ENCODE assay signal across 9 mouse cellular contexts in the genomic region with DNA sequence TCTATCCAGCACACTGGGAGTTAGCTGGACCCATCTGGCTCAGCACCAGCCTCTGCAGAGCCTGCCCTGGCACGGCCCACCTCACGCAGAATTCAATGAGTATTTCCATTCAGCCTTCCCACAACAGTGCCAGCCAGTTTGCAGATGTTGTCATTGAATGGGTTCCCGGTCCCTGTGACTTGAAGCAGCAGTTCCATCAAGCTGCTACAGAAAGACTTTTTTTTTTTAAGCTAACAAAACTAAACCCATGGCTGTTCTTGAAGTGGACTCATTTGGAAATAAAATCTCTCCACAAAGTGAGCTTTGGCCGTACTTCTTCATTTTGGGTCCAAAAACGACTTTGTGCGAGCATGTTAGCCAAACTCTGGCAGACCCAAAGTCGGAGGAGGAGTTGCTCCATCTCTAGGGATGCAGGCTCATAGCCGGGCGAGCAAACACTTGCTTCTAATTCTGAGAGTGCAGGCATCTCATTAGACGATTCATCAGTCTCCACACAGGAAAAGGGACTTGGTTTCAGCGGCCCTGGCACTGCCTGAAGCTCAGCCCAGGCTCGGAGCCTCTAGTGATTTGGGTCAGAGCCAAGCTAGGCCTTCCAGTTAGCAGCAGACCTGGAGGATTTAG.
DNase-seq lines count a peak whose midpoint lies in the region; ATAC-seq lines count a peak whose summit lies in the region.
"Had no signal": no experiment of that assay in that cellular context is flagged by ENCODE, and none has a peak within 500 bp of the region (broad histone marks: within the 10 kb centered on the region; RNA-seq: fewer than 3 reads in every experiment).

No protein-coding gene starts in this region.

- H3K4me1 ChIP-seq in limb, embryonic 13.5 days, result peaks cover 7% of the 10 kb centered on the region; the same call in 1 of the 2 replicates
- H3K4me1 ChIP-seq in limb, embryonic 10.5 days, result no peaks in the 10 kb centered on the region
- peaks cover 9% of the 10 kb centered on the region; the same call in 1 of the 2 replicates for H3K4me1 ChIP-seq in embryonic facial prominence, embryonic 15.5 days
- no peaks in the 10 kb centered on the region for H3K4me1 ChIP-seq in intestine, embryonic 16.5 days (ENCODE audit: control insufficient read depth, insufficient read depth, low read length)

- no peaks in the 10 kb centered on the region for H3K36me3 ChIP-seq in limb, embryonic 13.5 days
- H3K36me3 ChIP-seq in limb, embryonic 10.5 days, result no peaks in the 10 kb centered on the region
- H3K36me3 ChIP-seq in embryonic facial prominence, embryonic 15.5 days, result no peaks in the 10 kb centered on the region
- no peaks in the 10 kb centered on the region for H3K36me3 ChIP-seq in intestine, embryonic 16.5 days (ENCODE audit: control insufficient read depth, insufficient read depth, low read length)
- H3K36me3 ChIP-seq: G1E had no signal

- H3K4me2 ChIP-seq in limb, embryonic 13.5 days (replicated peaks), result peak overlapping the region; percentile 17; the same call in 1 of the 2 replicates
- H3K4me2 ChIP-seq in embryonic facial prominence, embryonic 15.5 days (replicated peaks), result no peak overlapping the region
- no peak overlapping the region for H3K4me2 ChIP-seq in intestine, embryonic 16.5 days (ENCODE audit: low read depth, low read length)

- WGBS in limb, embryonic 13.5 days, result 51% methylated on average over 12 of the region's 12 CpGs
- 83% methylated on average over 12 of the region's 12 CpGs for WGBS in limb, embryonic 10.5 days
- 38% methylated on average over 12 of the region's 12 CpGs for WGBS in embryonic facial prominence, embryonic 15.5 days
- WGBS in intestine, embryonic 16.5 days, result 72% methylated on average over 12 of the region's 12 CpGs

- H3K27ac ChIP-seq in limb, embryonic 13.5 days, result peak overlapping the region; percentile 40; the same call in 1 of the 2 replicates
- H3K27ac ChIP-seq in limb, embryonic 10.5 days, result no peak overlapping the region
- H3K27ac ChIP-seq in embryonic facial prominence, embryonic 15.5 days (replicated peaks), result peak overlapping the region; percentile 51
- no peak overlapping the region for H3K27ac ChIP-seq in intestine, embryonic 16.5 days (ENCODE audit: low read length)

- H3K27me3 ChIP-seq in limb, embryonic 13.5 days, result no peaks in the 10 kb centered on the region
- H3K27me3 ChIP-seq in limb, embryonic 10.5 days (ENCODE audit: low read depth, poor library complexity, severe bottlenecking), result peaks cover 1% of the 10 kb centered on the region; the same call in 1 of the 2 replicates
- H3K27me3 ChIP-seq in embryonic facial prominence, embryonic 15.5 days, result 0 out of 2 replicates have a peak, but pooled peaks cover 4% of the 10 kb centered on the region
- H3K27me3 ChIP-seq in intestine, embryonic 16.5 days (replicated peaks; ENCODE audit: control insufficient read depth, insufficient read depth, low read length), result no peaks in the 10 kb centered on the region; the same call in 1 of the 2 replicates

- ATAC-seq in limb, embryonic 13.5 days (ENCODE audit: low FRiP score, low read depth), result peak; percentile 69; the same call in 1 of the 2 replicates
- ATAC-seq in embryonic facial prominence, embryonic 15.5 days (ENCODE audit: insufficient number of reproducible peaks, low FRiP score, low TSS enrichment, low read depth), result peak; percentile 79
- ATAC-seq in megakaryocyte, adult 5-6 weeks (ENCODE audit: poor library complexity, severe bottlenecking), result no peak
- no peak for ATAC-seq in intestine, embryonic 16.5 days

- no peak overlapping the region for H3K4me3 ChIP-seq in limb, embryonic 13.5 days
- no peak overlapping the region for H3K4me3 ChIP-seq in limb, embryonic 10.5 days
- H3K4me3 ChIP-seq in embryonic facial prominence, embryonic 15.5 days (replicated peaks), result no peak overlapping the region
- no peak overlapping the region for H3K4me3 ChIP-seq in intestine, embryonic 16.5 days (ENCODE audit: low read length)

- H3K9ac ChIP-seq in limb, embryonic 13.5 days, result no peak overlapping the region
- no peak overlapping the region for H3K9ac ChIP-seq in embryonic facial prominence, embryonic 15.5 days
- no peak overlapping the region for H3K9ac ChIP-seq in intestine, embryonic 16.5 days (ENCODE audit: low read depth, low read length)

- DNase-seq in limb, embryonic 10.5 days (ENCODE audit: low spot score), result no peak
- DNase-seq in layer of hippocampus, adult 8-10 months (ENCODE audit: low spot score in 2 of 2), result peak; percentile 73 to 75
- DNase-seq in right cerebral cortex, adult 2 months (ENCODE audit: low spot score in 2 of 2), result peak; percentile 54 to 68
- DNase-seq in urinary bladder, adult 2 months (ENCODE audit: low spot score), result no peak

- H3K9me3 ChIP-seq in limb, embryonic 13.5 days, result no peaks in the 10 kb centered on the region
- H3K9me3 ChIP-seq in limb, embryonic 10.5 days (replicated peaks), result no peaks in the 10 kb centered on the region
- no peaks in the 10 kb centered on the region for H3K9me3 ChIP-seq in embryonic facial prominence, embryonic 15.5 days (replicated peaks)
- H3K9me3 ChIP-seq in intestine, embryonic 16.5 days (ENCODE audit: control insufficient read depth, low read length), result no peaks in the 10 kb centered on the region

Comparison
In these comparisons a context has a peak if more than half of its experiments do, and no peak if none do; other contexts are left out.
1. H3K27ac ChIP-seq: peak in limb, embryonic 13.5 days (single experiment) and embryonic facial prominence, embryonic 15.5 days (single experiment); none in limb, embryonic 10.5 days (single experiment) and intestine, embryonic 16.5 days (single experiment).
2. ATAC-seq: peak in limb, embryonic 13.5 days (single experiment) and embryonic facial prominence, embryonic 15.5 days (single experiment); none in megakaryocyte, adult 5-6 weeks (single experiment) and intestine, embryonic 16.5 days (single experiment).
3. DNase-seq: peak in layer of hippocampus, adult 8-10 months (2 of 2) and right cerebral cortex, adult 2 months (2 of 2); none in limb, embryonic 10.5 days (single experiment) and urinary bladder, adult 2 months (single experiment).